Mouse (Mus musculus): ENCODE data around the gene Proca1.

GRCm38 (mm10) chr11:78246318-78247011 is 53.3 kb downstream of the Proca1 start:
- TF ChIP-seq GATA1 (IDR thresholded peaks at IDR 0.05; ENCODE audit: low read length), result no peak
- no peak for TF ChIP-seq TAL1 (IDR thresholded peaks at IDR 0.05; ENCODE audit: low read length)

Data from erythroblast, embryonic 14.5 days (primary cell).